ENCODE assay signal across 28 mouse cellular contexts in genomic region chr19:37975951-37976350, GRCm38 (mm10).
"Had no signal": no experiment of that assay in that cellular context is flagged by ENCODE, and none has a peak within 500 bp of the region (broad histone marks: within the 10 kb centered on the region; RNA-seq: fewer than 3 reads in every experiment).

No protein-coding gene starts in this region.

- H3K36me3 ChIP-seq: embryonic facial prominence, embryonic 10.5 days; embryonic facial prominence, embryonic 12.5 days; forebrain, embryonic 12.5 days; forebrain, embryonic 15.5 days; heart, embryonic 10.5 days had no signal

- H3K27ac ChIP-seq: embryonic facial prominence, embryonic 10.5 days; embryonic facial prominence, embryonic 12.5 days; embryonic facial prominence, embryonic 13.5 days; embryonic facial prominence, embryonic 15.5 days; forebrain, embryonic 12.5 days; forebrain, embryonic 15.5 days; gastrocnemius, adult 2 months; heart, adult 2 months; heart, embryonic 10.5 days had no signal

- H3K4me3 ChIP-seq: embryonic facial prominence, embryonic 10.5 days; embryonic facial prominence, embryonic 12.5 days; embryonic facial prominence, embryonic 13.5 days; embryonic facial prominence, embryonic 15.5 days; erythroblast, embryonic 14.5 days; forebrain, embryonic 12.5 days; forebrain, embryonic 15.5 days; gastrocnemius, adult 2 months; heart, adult 2 months; heart, embryonic 10.5 days; heart, embryonic 12.5 days had no signal

- H3K27me3 ChIP-seq: embryonic facial prominence, embryonic 12.5 days; embryonic facial prominence, embryonic 13.5 days; embryonic facial prominence, embryonic 15.5 days; forebrain, embryonic 12.5 days; forebrain, embryonic 15.5 days; heart, embryonic 12.5 days had no signal

- H3K4me1 ChIP-seq: embryonic facial prominence, embryonic 10.5 days; embryonic facial prominence, embryonic 12.5 days; embryonic facial prominence, embryonic 13.5 days; embryonic facial prominence, embryonic 15.5 days; forebrain, embryonic 12.5 days; forebrain, embryonic 15.5 days; heart, embryonic 10.5 days; heart, embryonic 12.5 days had no signal

- H3K9ac ChIP-seq: embryonic facial prominence, embryonic 12.5 days; embryonic facial prominence, embryonic 13.5 days; embryonic facial prominence, embryonic 15.5 days; forebrain, embryonic 12.5 days; forebrain, embryonic 15.5 days; heart, embryonic 12.5 days had no signal

- DNase-seq: cerebellum, adult 18-20 months; cerebellum, adult 2 months; cerebellum, adult 8-10 months; cerebellum, adult 9-10 months; cerebellum, adult 9-11 months; cerebellum, postnatal 10 days; cerebellum, postnatal 14 days; cerebellum, postnatal 25 days; cerebellum, postnatal 36 days; embryo, embryonic 11 days; gastrocnemius, adult 2 months; gastrocnemius, postnatal 10 days; gastrocnemius, postnatal 14 days; gastrocnemius, postnatal 25 days; gastrocnemius, postnatal 36 days; heart, adult 18-20 months; heart, adult 2 months had no signal

- H3K9me3 ChIP-seq: embryonic facial prominence, embryonic 10.5 days; embryonic facial prominence, embryonic 12.5 days; embryonic facial prominence, embryonic 13.5 days; embryonic facial prominence, embryonic 15.5 days; forebrain, embryonic 12.5 days; forebrain, embryonic 15.5 days; heart, embryonic 10.5 days; heart, embryonic 12.5 days had no signal

- ATAC-seq: forebrain, embryonic 14.5 days; forebrain, embryonic 15.5 days had no signal

- H3K4me2 ChIP-seq: embryonic facial prominence, embryonic 12.5 days; embryonic facial prominence, embryonic 13.5 days; embryonic facial prominence, embryonic 15.5 days; forebrain, embryonic 12.5 days; forebrain, embryonic 15.5 days; heart, embryonic 11.5 days; heart, embryonic 12.5 days had no signal
